Mouse (Mus musculus) heart, embryonic 10.5 days (tissue): Measurements from ENCODE around the gene Htr5b. TPM values are rescaled to one million over a fixed set of nuclear protein-coding genes. Genes with fewer than 3 reads are reported as not detected.

Experiments used
- DNase-seq: peaks from one replicate; pipeline ENCODE4 v3.0.0-alpha.2; 2017; ENCODE audit warnings: low spot score
- H3K27ac ChIP-seq: fragments of 300-500 bp; sonication (generic); 2 replicates; pipeline ENCODE4 v1.5.1; 2016; ENCODE audit warnings: mild to moderate bottlenecking
- H3K27me3 ChIP-seq: fragments of 300-500 bp; sonication (generic); 2 replicates; pipeline ENCODE4 v1.6.1; 2016; ENCODE audit warnings: mild to moderate bottlenecking; ENCODE audit not compliant: poor library complexity, insufficient read depth, severe bottlenecking
- H3K36me3 ChIP-seq: fragments of 300-500 bp; sonication (generic); 2 replicates; pipeline ENCODE4 v1.6.1; 2016; ENCODE audit warnings: mild to moderate bottlenecking, moderate library complexity
- H3K4me1 ChIP-seq: fragments of 300-500 bp; sonication (generic); 2 replicates; pipeline ENCODE4 v1.6.1; 2016; ENCODE audit warnings: mild to moderate bottlenecking
- H3K4me3 ChIP-seq: fragments of 300-500 bp; sonication (generic); 2 replicates; pipeline ENCODE4 v1.5.1; 2016; ENCODE audit warnings: mild to moderate bottlenecking, moderate library complexity
- H3K9me3 ChIP-seq: fragments of 300-500 bp; sonication (generic); 2 replicates; pipeline ENCODE4 v1.6.1; 2016; ENCODE audit warnings: mild to moderate bottlenecking, moderate library complexity
- WGBS: fragments of 180-500 bp; shearing (Covaris S2); methylation state at CpG from one replicate; pipeline ENCODE4 v1.1.7; 2016; 5-methylcytosine and 5-hydroxymethylcytosine counted together
- polyA plus RNA-seq: library from polyadenylated mRNA; unstranded; fragments of >200 nt; fragmentation: Nextera tagmentation; extraction: Ambion mirVana; gene quantifications from 2 replicates; pipeline ENCODE4 v1.2.1, GENCODE M21; 2016

Gene Htr5b
- polyA plus RNA-seq, result 0.09 TPM in 1 of 2 replicates, not detected in the other

GRCm38 (mm10) chr1:121528399-121528720 is at the start of gene Htr5b:
Gene Htr5b (minus strand): TSS chr1:121528465.
- peaks cover 13% of the 10 kb centered on the region for H3K4me1 ChIP-seq
- 4% methylated on average over 11 of the region's 11 CpGs for WGBS
- no peaks in the 10 kb centered on the region for H3K36me3 ChIP-seq
- peaks cover 49% of the 10 kb centered on the region for H3K27me3 ChIP-seq
- H3K9me3 ChIP-seq, result no peaks in the 10 kb centered on the region
- DNase-seq, result peak; percentile 79
- H3K27ac ChIP-seq, result no peak within 1 kb of the TSS
- H3K4me3 ChIP-seq, result peak within 1 kb of the TSS; percentile 58

- no peaks in the 10 kb centered on the region for H3K36me3 ChIP-seq
- H3K27me3 ChIP-seq, result no peaks in the 10 kb centered on the region
- WGBS, result 71% methylated on average over 1 of the region's 1 CpGs
- H3K27ac ChIP-seq, result no peak overlapping the region
- no peaks in the 10 kb centered on the region for H3K9me3 ChIP-seq
- DNase-seq, result no peak
- H3K4me1 ChIP-seq, result no peaks in the 10 kb centered on the region
- no peak overlapping the region for H3K4me3 ChIP-seq
These were observed 49.2 kb upstream of the Htr5b start for GRCm38 (mm10) chr1:121577491-121577890.

GRCm38 (mm10) chr1:121570522-121570921 is 42.3 kb upstream of the Htr5b start:
- H3K36me3 ChIP-seq, result no peaks in the 10 kb centered on the region
- no peak overlapping the region for H3K4me3 ChIP-seq
- WGBS, result 80% methylated on average over 7 of the region's 7 CpGs
- no peak overlapping the region for H3K27ac ChIP-seq
- H3K4me1 ChIP-seq, result 0 out of 2 replicates have a peak, but pooled peaks cover 3% of the 10 kb centered on the region
- no peaks in the 10 kb centered on the region for H3K9me3 ChIP-seq
- no peak for DNase-seq
- H3K27me3 ChIP-seq, result no peaks in the 10 kb centered on the region

- peak within 1 kb of the TSS; percentile 86 for H3K4me3 ChIP-seq
- H3K27me3 ChIP-seq, result no peaks in the 10 kb centered on the region
- H3K4me1 ChIP-seq, result 0 out of 2 replicates have a peak, but pooled peaks cover 3% of the 10 kb centered on the region
- H3K27ac ChIP-seq, result peak within 1 kb of the TSS; percentile 85
- peaks cover 26% of the 10 kb centered on the region for H3K36me3 ChIP-seq
- peak; percentile 96 for DNase-seq
- no peaks in the 10 kb centered on the region for H3K9me3 ChIP-seq
- 7% methylated on average over 53 of the region's 53 CpGs for WGBS
These were observed 39.5 kb upstream of the Htr5b start, which contains the start of gene Ddx18 for GRCm38 (mm10) chr1:121567521-121568489. Gene Ddx18 (minus strand): TSS chr1:121567989.

GRCm38 (mm10) chr1:121557861-121558260 is 29.6 kb upstream of the Htr5b start:
- Histone ChIP-seq H3K4me3 (no peak overlapping the region), H3K27ac (no peak overlapping the region), H3K4me1 (no peaks in the 10 kb centered on the region), H3K9me3 (no peaks in the 10 kb centered on the region), H3K27me3 (no peaks in the 10 kb centered on the region), H3K36me3 (peaks cover 98% of the 10 kb centered on the region)
- DNase-seq, result no peak
- 90% methylated on average over 5 of the region's 5 CpGs for WGBS

GRCm38 (mm10) chr1:121551457-121551835 is 23.2 kb upstream of the Htr5b start:
- 82% methylated on average over 7 of the region's 7 CpGs for WGBS
- H3K36me3 ChIP-seq, result peaks cover 59% of the 10 kb centered on the region
- no peak overlapping the region for H3K4me3 ChIP-seq
- H3K27me3 ChIP-seq, result no peaks in the 10 kb centered on the region
- no peak for DNase-seq
- H3K9me3 ChIP-seq, result no peaks in the 10 kb centered on the region
- H3K27ac ChIP-seq, result no peak overlapping the region
- H3K4me1 ChIP-seq, result no peaks in the 10 kb centered on the region

- 81% methylated on average over 16 of the region's 16 CpGs for WGBS
- Histone ChIP-seq H3K9me3 (no peaks in the 10 kb centered on the region), H3K36me3 (peaks cover 54% of the 10 kb centered on the region), H3K4me3 (no peak overlapping the region), H3K27ac (no peak overlapping the region), H3K4me1 (no peaks in the 10 kb centered on the region), H3K27me3 (no peaks in the 10 kb centered on the region)
- DNase-seq, result no peak
These were observed 22.7 kb upstream of the Htr5b start for GRCm38 (mm10) chr1:121550801-121551456.

GRCm38 (mm10) chr1:121549456-121549855 is 21.2 kb upstream of the Htr5b start:
- Histone ChIP-seq H3K27ac (no peak overlapping the region), H3K4me3 (no peak overlapping the region), H3K36me3 (peaks cover 40% of the 10 kb centered on the region), H3K9me3 (no peaks in the 10 kb centered on the region), H3K4me1 (no peaks in the 10 kb centered on the region), H3K27me3 (no peaks in the 10 kb centered on the region)
- 63% methylated on average over 4 of the region's 4 CpGs for WGBS
- DNase-seq, result no peak

GRCm38 (mm10) chr1:121548667-121549066 is 20.4 kb upstream of the Htr5b start:
- Histone ChIP-seq H3K4me1 (no peaks in the 10 kb centered on the region), H3K27me3 (no peaks in the 10 kb centered on the region), H3K27ac (no peak overlapping the region), H3K36me3 (peaks cover 33% of the 10 kb centered on the region), H3K9me3 (no peaks in the 10 kb centered on the region), H3K4me3 (no peak overlapping the region)
- 93% methylated on average over 4 of the region's 4 CpGs for WGBS
- no peak for DNase-seq

- Histone ChIP-seq H3K4me1 (no peaks in the 10 kb centered on the region), H3K36me3 (peaks cover 15% of the 10 kb centered on the region), H3K9me3 (no peaks in the 10 kb centered on the region), H3K4me3 (no peak overlapping the region), H3K27ac (no peak overlapping the region), H3K27me3 (no peaks in the 10 kb centered on the region)
- no peak for DNase-seq
- 40% methylated on average over 2 of the region's 2 CpGs for WGBS
These were observed 18.6 kb upstream of the Htr5b start for GRCm38 (mm10) chr1:121546844-121547243.

- no peaks in the 10 kb centered on the region for H3K9me3 ChIP-seq
- WGBS, result 68% methylated on average over 8 of the region's 8 CpGs
- DNase-seq, result no peak
- no peak overlapping the region for H3K27ac ChIP-seq
- H3K4me1 ChIP-seq, result no peaks in the 10 kb centered on the region
- no peak overlapping the region for H3K4me3 ChIP-seq
- H3K36me3 ChIP-seq, result no peaks in the 10 kb centered on the region
- no peaks in the 10 kb centered on the region for H3K27me3 ChIP-seq
These were observed 12.1 kb upstream of the Htr5b start for GRCm38 (mm10) chr1:121540361-121540760.

- DNase-seq, result no peak
- H3K4me3 ChIP-seq, result no peak overlapping the region
- H3K27me3 ChIP-seq, result peaks cover 40% of the 10 kb centered on the region
- H3K4me1 ChIP-seq, result peaks cover 13% of the 10 kb centered on the region
- no peaks in the 10 kb centered on the region for H3K36me3 ChIP-seq
- H3K27ac ChIP-seq, result no peak overlapping the region
- no peaks in the 10 kb centered on the region for H3K9me3 ChIP-seq
- WGBS, result 40% methylated on average over 7 of the region's 7 CpGs
These were observed 3.2 kb upstream of the Htr5b start for GRCm38 (mm10) chr1:121531439-121531838.

GRCm38 (mm10) chr1:121529286-121529685 is 1.0 kb upstream of the Htr5b start:
- no peak for DNase-seq
- peaks cover 13% of the 10 kb centered on the region for H3K4me1 ChIP-seq
- H3K4me3 ChIP-seq, result no peak overlapping the region
- no peaks in the 10 kb centered on the region for H3K9me3 ChIP-seq
- peaks cover 49% of the 10 kb centered on the region for H3K27me3 ChIP-seq
- 85% methylated on average over 6 of the region's 6 CpGs for WGBS
- H3K36me3 ChIP-seq, result no peaks in the 10 kb centered on the region
- no peak overlapping the region for H3K27ac ChIP-seq
